Mouse (Mus musculus) small intestine, adult 2 months (tissue): ENCODE measurements around the gene Clec14a. TPM values are rescaled to one million over a fixed set of nuclear protein-coding genes. Genes with fewer than 3 reads are reported as not detected.

Experiments
- H3K27ac ChIP-seq: fragments of 200-500 bp; 2 replicates; pipeline ENCODE4 v1.5.1; 2012; ENCODE audit warnings: low read depth, low read length, control low read depth, inconsistent platforms; ENCODE audit not compliant: insufficient read depth
- H3K27me3 ChIP-seq: fragments of 200-500 bp; 2 replicates; pipeline ENCODE4 v1.6.1; 2012; ENCODE audit warnings: mild to moderate bottlenecking, moderate library complexity, low read length, inconsistent platforms; ENCODE audit not compliant: control insufficient read depth, insufficient read depth
- H3K36me3 ChIP-seq: fragments of 200-500 bp; 2 replicates; pipeline ENCODE4 v1.6.1; 2012; ENCODE audit warnings: mild to moderate bottlenecking, low read length, control low read depth, inconsistent platforms; ENCODE audit not compliant: control insufficient read depth, insufficient read depth
- H3K4me1 ChIP-seq: fragments of 200-500 bp; 2 replicates; pipeline ENCODE4 v1.6.1; 2012; ENCODE audit warnings: low read length, inconsistent platforms, mixed read lengths; ENCODE audit not compliant: control insufficient read depth, insufficient read depth, insufficient read length
- H3K4me3 ChIP-seq: fragments of 200-500 bp; 2 replicates; pipeline ENCODE4 v1.5.1; 2012; ENCODE audit warnings: low read depth, mild to moderate bottlenecking, control low read depth, inconsistent platforms, low read length, moderate library complexity
- CTCF ChIP-seq: fragments of 200-500 bp; IDR thresholded peaks from 2 replicates; pipeline ENCODE4 v1.5.1; 2012; ENCODE audit warnings: low read depth, mild to moderate bottlenecking, control low read depth, inconsistent platforms, low read length, moderate library complexity, mixed read lengths; ENCODE audit not compliant: insufficient replicate concordance, insufficient read length; ENCODE audit errors: extremely low read depth
- POLR2A ChIP-seq: fragments of 200-500 bp; IDR thresholded peaks from 2 replicates; pipeline ENCODE4 v1.6.1; 2012; ENCODE audit warnings: low read depth, mild to moderate bottlenecking, control low read depth, inconsistent platforms, low read length, moderate library complexity
- WGBS: fragments of 180-500 bp; shearing (Covaris S2); methylation state at CpG from one replicate; pipeline ENCODE4 v1.1.7; 2018; 5-methylcytosine and 5-hydroxymethylcytosine counted together
- polyA plus RNA-seq: library from polyadenylated mRNA; depleted of rRNA; stranded (reverse); fragments of >200 nt; gene quantifications from 2 replicates; pipeline ENCODE4 v1.2.3, GENCODE M21; 2012; rRNA removed

Clec14a gene
- polyA plus RNA-seq, 1 experiment: 1.3 TPM

GRCm38 (mm10) chr12:58268186-58268562 is 916 bp downstream of the Clec14a start:
- WGBS: 7% methylated on average over 15 of the region's 15 CpGs
- Histone ChIP-seq H3K4me1 (peaks cover 6% of the 10 kb centered on the region), H3K4me3 (peak overlapping the region; percentile 63), H3K27me3 (no peaks in the 10 kb centered on the region), H3K36me3 (no peaks in the 10 kb centered on the region), H3K27ac (peak overlapping the region; percentile 71; the same call in 1 of the 2 replicates)
- no peak for TF ChIP-seq CTCF
- TF ChIP-seq POLR2A: no peak

GRCm38 (mm10) chr12:58267779-58268178 is 1.3 kb downstream of the Clec14a start:
- Histone ChIP-seq H3K27ac (0 out of 2 replicates have a peak overlapping the region, but pooled peaks have one; percentile 4), H3K27me3 (no peaks in the 10 kb centered on the region), H3K36me3 (no peaks in the 10 kb centered on the region), H3K4me3 (peak overlapping the region; percentile 63), H3K4me1 (peaks cover 6% of the 10 kb centered on the region)
- TF ChIP-seq POLR2A (no peak), CTCF (no peak)
- 30% methylated on average over 8 of the region's 8 CpGs for WGBS

DNA sequence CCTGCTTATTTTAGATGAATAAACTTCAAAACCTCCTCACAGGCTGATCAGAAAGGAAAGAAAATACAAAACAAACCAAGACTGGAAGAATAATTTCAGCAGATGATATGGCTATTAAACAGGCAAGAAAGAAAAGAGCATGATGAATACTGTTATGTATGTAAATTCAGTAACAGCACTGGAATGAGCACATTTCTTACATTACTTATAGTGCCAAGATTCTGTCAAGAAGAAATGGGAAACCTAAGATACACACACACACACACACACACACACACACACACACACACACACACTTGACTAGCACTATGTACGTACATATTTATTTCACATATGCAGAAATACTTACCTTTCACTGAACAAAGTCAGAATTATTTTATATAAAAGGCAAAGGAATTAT is 17.2 kb downstream of the Clec14a start:
- Histone ChIP-seq H3K27ac (no peak overlapping the region), H3K4me1 (no peaks in the 10 kb centered on the region), H3K36me3 (no peaks in the 10 kb centered on the region), H3K27me3 (no peaks in the 10 kb centered on the region), H3K4me3 (no peak overlapping the region)
- 91% methylated on average over 1 of the region's 1 CpGs for WGBS
- TF ChIP-seq POLR2A: no peak
- TF ChIP-seq CTCF: no peak

- H3K4me3 ChIP-seq: no peak overlapping the region
- no peaks in the 10 kb centered on the region for H3K27me3 ChIP-seq
- TF ChIP-seq CTCF (no peak), POLR2A (no peak)
- no peaks in the 10 kb centered on the region for H3K36me3 ChIP-seq
- 59% methylated on average over 2 of the region's 2 CpGs for WGBS
- H3K4me1 ChIP-seq: no peaks in the 10 kb centered on the region
- no peak overlapping the region for H3K27ac ChIP-seq
These were observed 36.6 kb downstream of the Clec14a start for GRCm38 (mm10) chr12:58232489-58232888.

GRCm38 (mm10) chr12:58225644-58226043 is 43.4 kb downstream of the Clec14a start:
- WGBS: 89% methylated on average over 5 of the region's 5 CpGs
- Histone ChIP-seq H3K4me1 (no peaks in the 10 kb centered on the region), H3K4me3 (no peak overlapping the region), H3K27ac (no peak overlapping the region), H3K36me3 (no peaks in the 10 kb centered on the region), H3K27me3 (no peaks in the 10 kb centered on the region)
- TF ChIP-seq CTCF: no peak
- no peak for TF ChIP-seq POLR2A

DNA sequence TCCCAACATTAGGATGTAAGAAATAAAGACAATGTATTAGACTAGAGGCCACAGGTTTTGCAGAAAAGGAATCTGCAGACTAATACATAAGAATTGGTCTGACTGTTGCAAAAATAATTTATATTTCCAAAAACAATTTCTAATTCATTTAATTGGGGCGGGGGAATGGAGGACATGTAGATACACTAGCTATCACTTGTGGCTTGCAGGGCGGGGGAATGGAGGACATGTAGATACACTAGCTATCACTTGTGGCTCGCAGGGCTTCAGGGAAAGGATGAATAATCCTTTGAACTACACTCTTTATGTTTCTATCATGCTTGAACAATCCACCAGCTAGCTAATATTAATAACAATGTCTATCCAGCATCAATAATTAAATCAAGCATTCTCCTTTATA is 50.0 kb downstream of the Clec14a start:
- 92% methylated on average over 3 of the region's 3 CpGs for WGBS
- TF ChIP-seq CTCF (no peak), POLR2A (no peak)

GRCm38 (mm10) chr12:58216218-58216617 is 52.9 kb downstream of the Clec14a start:
- Histone ChIP-seq H3K27ac (no peak overlapping the region), H3K27me3 (peaks cover 10% of the 10 kb centered on the region), H3K4me3 (no peak overlapping the region), H3K36me3 (no peaks in the 10 kb centered on the region), H3K4me1 (peaks cover 10% of the 10 kb centered on the region)
- TF ChIP-seq POLR2A (no peak), CTCF (no peak)
- 64% methylated on average over 2 of the region's 2 CpGs for WGBS

More for the DNA sequence above, 50.0 kb downstream of the Clec14a start:
- H3K27me3 ChIP-seq: no peaks in the 10 kb centered on the region
- no peak overlapping the region for H3K4me3 ChIP-seq
- H3K4me1 ChIP-seq: no peaks in the 10 kb centered on the region
- no peak overlapping the region for H3K27ac ChIP-seq
- H3K36me3 ChIP-seq: no peaks in the 10 kb centered on the region

Other genes starting within 250 kb of the Clec14a start
- gene Sstr1, start 57.5 kb downstream of the Clec14a start, polyA plus RNA-seq: 2.3 and 5.4 TPM in 2 replicates